Mouse (Mus musculus) CH12.LX (cell line): ENCODE data around the gene Cep41. TPM values are rescaled to one million over a fixed set of nuclear protein-coding genes. Genes with fewer than 3 reads are reported as not detected.

Experiments used
- DNase-seq: peaks from one replicate; pipeline ENCODE4 v3.0.0-alpha.2; 2013; ENCODE audit errors: extremely low read depth
- H3K27ac ChIP-seq: 2 replicates; pipeline ENCODE4 v1.5.1; 2012; ENCODE audit warnings: low read depth, mild to moderate bottlenecking, control low read depth, moderate library complexity; ENCODE audit not compliant: insufficient read depth
- H3K27me3 ChIP-seq: replicated peaks from 2 replicates; pipeline ENCODE3; 2012; ENCODE audit warnings: inconsistent platforms
- H3K36me3 ChIP-seq, 2 experiments: replicated peaks in 1 of 2; 2 replicates each; pipeline versions ENCODE3 to v1.6.1; 2012; ENCODE audit warnings: inconsistent platforms in 1 of 2, low read length in 1 of 2, mild to moderate bottlenecking in 1 of 2, mixed read lengths in 1 of 2, moderate library complexity in 1 of 2; ENCODE audit not compliant: control insufficient read depth in 1 of 2, insufficient read depth in 1 of 2
- H3K4me1 ChIP-seq, 2 experiments: 2 replicates each; pipeline ENCODE4 v1.6.1; 2012; ENCODE audit warnings: inconsistent platforms in 1 of 2, moderate library complexity in 1 of 2; ENCODE audit not compliant: insufficient read depth in 2 of 2, control insufficient read depth in 1 of 2
- H3K4me2 ChIP-seq: 2 replicates; pipeline ENCODE4 v1.6.1; 2012; ENCODE audit warnings: low read depth, mild to moderate bottlenecking, control low read depth; ENCODE audit not compliant: poor library complexity, insufficient read depth, severe bottlenecking
- H3K4me3 ChIP-seq, 3 experiments: fragments of 150-350 bp in 1 of 3; sonication (generic) in 1 of 3; replicated peaks in 1 of 3; 2 replicates each; pipeline versions ENCODE3 to v1.5.1; 2011 to 2012; ENCODE audit warnings: low read depth in 2 of 3, low read length in 2 of 3, mild to moderate bottlenecking in 2 of 3, moderate library complexity in 2 of 3, control low read depth in 1 of 3, improper control_type of control experiment in 1 of 3, inconsistent platforms in 1 of 3, mixed read lengths in 1 of 3; ENCODE audit not compliant: poor library complexity in 1 of 3
- H3K79me2 ChIP-seq: replicated peaks from 2 replicates; pipeline ENCODE4 v1.6.1; 2012; ENCODE audit warnings: mild to moderate bottlenecking, moderate library complexity; ENCODE audit not compliant: control insufficient read depth, poor library complexity, insufficient read depth, severe bottlenecking; ENCODE audit errors: extremely low read depth
- H3K9ac ChIP-seq: 2 replicates; pipeline ENCODE4 v1.6.1; 2012; ENCODE audit warnings: low read depth, mild to moderate bottlenecking, control low read depth, moderate library complexity; ENCODE audit not compliant: insufficient read depth
- H3K9me3 ChIP-seq: replicated peaks from 2 replicates; pipeline ENCODE3; 2012; ENCODE audit warnings: low read length, inconsistent platforms, mixed read lengths
- BHLHE40 ChIP-seq: IDR thresholded peaks from 2 replicates; pipeline ENCODE4 v1.6.1; 2011; ENCODE audit warnings: mild to moderate bottlenecking, low read depth, low read length, improper control_type of control experiment
- E2F4 ChIP-seq: IDR thresholded peaks from 2 replicates; pipeline ENCODE4 v1.6.1; 2011; ENCODE audit warnings: low read depth, low read length, improper control_type of control experiment; ENCODE audit not compliant: insufficient replicate concordance
- ELF1 ChIP-seq: IDR thresholded peaks from 2 replicates; pipeline ENCODE4 v1.6.1; 2014; ENCODE audit warnings: low read depth, mild to moderate bottlenecking, inconsistent platforms, low read length, improper control_type of control experiment
- EP300 ChIP-seq: IDR thresholded peaks from 2 replicates; pipeline ENCODE4 v1.6.1; 2011; ENCODE audit warnings: low read length, improper control_type of control experiment
- HCFC1 ChIP-seq: IDR thresholded peaks from 2 replicates; pipeline ENCODE4 v1.6.1; 2012; ENCODE audit warnings: low read depth, mild to moderate bottlenecking, inconsistent platforms, low read length, improper control_type of control experiment
- IRF4 ChIP-seq: IDR thresholded peaks from 2 replicates; pipeline ENCODE4 v1.6.1; 2014; ENCODE audit warnings: low read depth, mild to moderate bottlenecking, inconsistent platforms, low read length, improper control_type of control experiment
- JUN ChIP-seq: IDR thresholded peaks from 2 replicates; pipeline ENCODE4 v1.6.1; 2011; ENCODE audit warnings: low read depth, mild to moderate bottlenecking, low read length, improper control_type of control experiment, moderate library complexity; ENCODE audit not compliant: insufficient read depth
- MAFK ChIP-seq: IDR thresholded peaks from 2 replicates; pipeline ENCODE4 v1.6.1; 2011; ENCODE audit warnings: low read length, improper control_type of control experiment; ENCODE audit not compliant: insufficient replicate concordance
- MAX ChIP-seq: IDR thresholded peaks from 2 replicates; pipeline ENCODE4 v1.6.1; 2011; ENCODE audit warnings: low read length, improper control_type of control experiment
- MEF2A ChIP-seq: IDR thresholded peaks from 2 replicates; pipeline ENCODE4 v1.6.1; 2014; ENCODE audit warnings: low read depth, mild to moderate bottlenecking, inconsistent platforms, low read length, improper control_type of control experiment, borderline replicate concordance
- MXI1 ChIP-seq: IDR thresholded peaks from 2 replicates; pipeline ENCODE4 v1.6.1; 2011; ENCODE audit warnings: mild to moderate bottlenecking, low read depth, low read length, improper control_type of control experiment
- MYC ChIP-seq: IDR thresholded peaks from 2 replicates; pipeline ENCODE4 v1.6.1; 2011; ENCODE audit warnings: low read depth, mild to moderate bottlenecking, improper control_type of control experiment, low read length
- NELFE ChIP-seq: IDR thresholded peaks from 2 replicates; pipeline ENCODE4 v1.6.1; 2011; ENCODE audit warnings: low read depth, low read length, improper control_type of control experiment
- NRF1 ChIP-seq: IDR thresholded peaks from 2 replicates; pipeline ENCODE4 v1.6.1; 2014; ENCODE audit warnings: low read depth, mild to moderate bottlenecking, inconsistent platforms, low read length, improper control_type of control experiment, moderate library complexity
- PAX5 ChIP-seq: IDR thresholded peaks from 2 replicates; pipeline ENCODE4 v1.6.1; 2012; ENCODE audit warnings: low read length, inconsistent platforms, mixed read lengths
- POLR2A ChIP-seq: IDR thresholded peaks from 2 replicates; pipeline ENCODE4 v1.6.1; 2011; ENCODE audit warnings: low read depth, mild to moderate bottlenecking, improper control_type of control experiment, low read length
- POLR2AphosphoS2 ChIP-seq: IDR thresholded peaks from 2 replicates; pipeline ENCODE4 v1.6.1; 2011; ENCODE audit warnings: low read depth, low read length, improper control_type of control experiment
- SMC3 ChIP-seq: IDR thresholded peaks from 2 replicates; pipeline ENCODE4 v1.6.1; 2011; ENCODE audit warnings: low read depth, low read length, improper control_type of control experiment
- TBP ChIP-seq: conservative IDR thresholded peaks from 2 replicates; pipeline ENCODE4 v1.6.1; 2011; ENCODE audit warnings: low read depth, low read length, improper control_type of control experiment
- TCF12 ChIP-seq: IDR thresholded peaks from 2 replicates; pipeline ENCODE4 v1.6.1; 2014; ENCODE audit warnings: low read depth, mild to moderate bottlenecking, inconsistent platforms, low read length, improper control_type of control experiment
- UBTF ChIP-seq: IDR thresholded peaks from 2 replicates; pipeline ENCODE4 v1.6.1; 2012; ENCODE audit warnings: low read depth, mild to moderate bottlenecking, inconsistent platforms, low read length, improper control_type of control experiment, moderate library complexity
- USF1 ChIP-seq: IDR thresholded peaks from 2 replicates; pipeline ENCODE4 v1.6.1; 2014; ENCODE audit warnings: low read depth, mild to moderate bottlenecking, inconsistent platforms, low read length, improper control_type of control experiment
- ZC3H11A ChIP-seq: IDR thresholded peaks from 2 replicates; pipeline ENCODE4 v1.6.1; 2012; ENCODE audit warnings: low read depth, mild to moderate bottlenecking, inconsistent platforms, low read length, improper control_type of control experiment
- ZMIZ1 ChIP-seq: IDR thresholded peaks from 2 replicates; pipeline ENCODE4 v1.6.1; 2012; ENCODE audit warnings: low read depth, mild to moderate bottlenecking, inconsistent platforms, low read length, improper control_type of control experiment
- ZNF384 ChIP-seq: IDR thresholded peaks from 2 replicates; pipeline ENCODE4 v1.6.1; 2012; ENCODE audit warnings: low read depth, low read length, improper control_type of control experiment, inconsistent platforms
- dilution Hi-C: fragments of 300-500 bp; cut with MboI; formaldehyde crosslinking; loops from 2 replicates; pipeline ENCODE4 v1.14.3; 2020; ENCODE audit warnings: low sequenced_read_pairs; ENCODE audit not compliant: extremely low pct_unique_long_range_greater_than_20kb, extremely low pct_ligation_motif_present
- in situ Hi-C: fragments of 300-500 bp; cut with MboI; formaldehyde crosslinking; loops from 3 replicates; pipeline ENCODE4 v1.14.3; 2019; ENCODE audit warnings: low sequenced_read_pairs, low pct_ligation_motif_present, low pct_unique_long_range_greater_than_20kb, mixed read lengths
- polyA plus RNA-seq: library from polyadenylated mRNA; unstranded; fragments of >175 nt; gene quantifications from 2 replicates; pipeline ENCODE4 v1.2.1, GENCODE M21; 2012; ENCODE audit warnings: low read depth; ENCODE audit not compliant: insufficient read length
- total RNA-seq, 2 experiments: library from RNA; depleted of rRNA; stranded (reverse); fragments of 300-350 nt in 1 of 2; fragments of >200 nt in 1 of 2; gene quantifications; 2 replicates each; pipeline ENCODE4 v1.2.3; 2012 to 2014

Gene Cep41
- total and polyA plus RNA-seq, 3 experiments, result 4.2 to 11.4 (median 8.7) TPM

GRCm38 (mm10) chr6:30710371-30711364 is 17.1 kb upstream of the Cep41 start:
- H3K4me2 ChIP-seq, result no peak overlapping the region
- in situ Hi-C loops (no loop called here), dilution Hi-C loops (no loop called here)
- H3K79me2 ChIP-seq, result no peaks in the 10 kb centered on the region
- no peak for DNase-seq
- H3K9me3 ChIP-seq, result no peaks in the 10 kb centered on the region
- H3K4me3 ChIP-seq, result no peak overlapping the region
- H3K27me3 ChIP-seq, result no peaks in the 10 kb centered on the region
- no peak overlapping the region for H3K9ac ChIP-seq
- H3K27ac ChIP-seq, result no peak overlapping the region
- TF ChIP-seq UBTF (no peak), ZNF384 (no peak), IRF4 (no peak), SMC3 (no peak), ELF1 (no peak), ZC3H11A (no peak), POLR2A (no peak), JUN (no peak), TCF12 (no peak), MAX (no peak), BHLHE40 (no peak), NRF1 (no peak), MAFK (no peak), TBP (no peak), MXI1 (no peak), ZMIZ1 (no peak), EP300 (no peak), MEF2A (no peak)
- no peaks in the 10 kb centered on the region for H3K4me1 ChIP-seq
- no peaks in the 10 kb centered on the region for H3K36me3 ChIP-seq

GRCm38 (mm10) chr6:30709115-30709514 is 15.6 kb upstream of the Cep41 start:
- Histone ChIP-seq H3K4me2 (no peak overlapping the region), H3K27me3 (no peaks in the 10 kb centered on the region), H3K27ac (no peak overlapping the region), H3K9ac (no peak overlapping the region), H3K79me2 (no peaks in the 10 kb centered on the region), H3K36me3 (no peaks in the 10 kb centered on the region), H3K4me3 (no peak overlapping the region), H3K9me3 (no peaks in the 10 kb centered on the region), H3K4me1 (no peaks in the 10 kb centered on the region)
- in situ Hi-C loops, result no loop called here
- no peak for DNase-seq
- dilution Hi-C loops, result no loop called here
- TF ChIP-seq BHLHE40, result no peak
- TF ChIP-seq E2F4, result no peak
- no peak for TF ChIP-seq POLR2AphosphoS2
- TF ChIP-seq HCFC1, result no peak
- TF ChIP-seq EP300, result no peak
- TF ChIP-seq ELF1, result no peak
- no peak for TF ChIP-seq POLR2A
- TF ChIP-seq ZMIZ1, result no peak
- no peak for TF ChIP-seq NELFE
- TF ChIP-seq PAX5, result no peak
- TF ChIP-seq MYC, result no peak
- no peak for TF ChIP-seq USF1
- TF ChIP-seq UBTF, result no peak
